In genomic region chr11:83789259-83789658, GRCm38 (mm10) we compare ENCODE assay signal across 9 mouse cellular contexts. TPM values are rescaled to one million over a fixed set of nuclear protein-coding genes. Genes with fewer than 3 reads are reported as not detected.
DNase-seq lines count a peak whose midpoint lies in the region; ATAC-seq lines count a peak whose summit lies in the region.
"Had no signal": no experiment of that assay in that cellular context is flagged by ENCODE, and none has a peak within 500 bp of the region (broad histone marks: within the 10 kb centered on the region; RNA-seq: fewer than 3 reads in every experiment).

No protein-coding gene starts in this region.

- 0 out of 2 replicates have a peak overlapping the region, but pooled peaks have one; percentile 28 for H3K9ac ChIP-seq in kidney, embryonic 16.5 days (replicated peaks; ENCODE audit: low read length)

- no peaks in the 10 kb centered on the region for H3K27me3 ChIP-seq in kidney, embryonic 16.5 days (ENCODE audit: insufficient read depth, low read length)

- ATAC-seq in kidney, embryonic 16.5 days (ENCODE audit: low FRiP score, low TSS enrichment) = no peak

- intact Hi-C loops in heart, postnatal 36 days (cut with DNase I) = no loop called here

- no peaks in the 10 kb centered on the region for H3K9me3 ChIP-seq in kidney, embryonic 16.5 days (ENCODE audit: low read length)

- no peak overlapping the region for H3K4me2 ChIP-seq in kidney, embryonic 16.5 days (replicated peaks; ENCODE audit: low read depth, low read length)

- H3K4me3 ChIP-seq in kidney, embryonic 16.5 days (ENCODE audit: low read length) = no peak overlapping the region

- DNase-seq in kidney, postnatal 25 days = no peak
- peak; percentile 84 for DNase-seq in adrenal gland, adult 2 months
- peak; percentile 34 to 51 for DNase-seq in heart, postnatal 36 days
- peak; percentile 68 to 72 for DNase-seq in monocyte, adult 2 months (ENCODE audit: low read depth in 1 of 2, low spot score in 2 of 2)
- DNase-seq in urinary bladder, postnatal 36 days (ENCODE audit: low spot score in 2 of 2) = peak; percentile 51 to 68
- DNase-seq in cerebellum, adult 9-11 months = no peak
- no peak for DNase-seq in gastrocnemius, postnatal 10 days

- H3K4me1 ChIP-seq in kidney, embryonic 16.5 days (ENCODE audit: insufficient read depth, low read length) = peaks cover 38% of the 10 kb centered on the region

- no peaks in the 10 kb centered on the region for H3K36me3 ChIP-seq in kidney, embryonic 16.5 days (ENCODE audit: insufficient read depth, low read length)

- peak overlapping the region; percentile 36; the same call in 1 of the 2 replicates for H3K27ac ChIP-seq in kidney, embryonic 16.5 days (ENCODE audit: low read length)

- WGBS in kidney, embryonic 16.5 days = 57% methylated on average over 13 of the region's 13 CpGs

RNA-seq across cellular contexts. Expression of gene Heatr6, which starts 35.8 kb away (rescaled TPM):
- polyA plus RNA-seq in kidney, embryonic 16.5 days (2015; fragmentation: Nextera tagmentation; extraction: Ambion mirVana) = 23.6 and 27.2 TPM in 2 replicates
- total RNA-seq in adrenal gland, adult 2 months (2021) = 10 to 100 TPM; 11.8 to 12.6 TPM
- 21.3 and 22.7 TPM in 2 replicates for polyA plus RNA-seq in adrenal gland, adult 2 months (2012; rRNA removed)
- total RNA-seq in heart, postnatal 36 days (2021) = 1 to 10 TPM; 5.6 to 6.6 TPM
- 1 to 10 TPM; 8.1 to 10.0 TPM for total RNA-seq in gastrocnemius, postnatal 10 days (2021)

RNA-seq across cellular contexts. Expression of gene Wfdc21, which starts 42.5 kb away (rescaled TPM):
- polyA plus RNA-seq in kidney, embryonic 16.5 days (2015; fragmentation: Nextera tagmentation; extraction: Ambion mirVana) = 0.71 TPM in 1 of 2 replicates, not detected in the other
- 1 to 10 TPM in 1 of 2 experiments, not detected in 1; 1.0 TPM for total RNA-seq in adrenal gland, adult 2 months (2021)
- 5.2 and 5.8 TPM in 2 replicates for polyA plus RNA-seq in adrenal gland, adult 2 months (2012; rRNA removed)
- not detected for total RNA-seq in heart, postnatal 36 days (2021)
- not detected for total RNA-seq in gastrocnemius, postnatal 10 days (2021)
- polyA plus RNA-seq: limb, embryonic 11.5 days had no signal

Comparison
In these comparisons a context has a peak if more than half of its experiments do, and no peak if none do; other contexts are left out.
1. DNase-seq: peak in adrenal gland, adult 2 months (single experiment), heart, postnatal 36 days (2 of 2), monocyte, adult 2 months (2 of 2) and urinary bladder, postnatal 36 days (2 of 2); none in kidney, postnatal 25 days (0 of 2), cerebellum, adult 9-11 months (single experiment) and gastrocnemius, postnatal 10 days (single experiment).